Mouse (Mus musculus) embryonic fibroblast, embryonic 13.5 days (primary cell): ENCODE results near the gene Gm21083.
"Not testable (repeated sequence)": the region's sequence is repeated elsewhere in the genome, so short reads cannot be mapped to it uniquely, and the experiment has no call there.

Experiments used
- CTCF ChIP-seq: IDR thresholded peaks from 2 replicates; pipeline ENCODE4 v1.5.1; 2011; ENCODE audit warnings: mild to moderate bottlenecking, control low read depth, low read length, moderate library complexity, borderline replicate concordance; ENCODE audit not compliant: insufficient read depth
- POLR2A ChIP-seq: IDR thresholded peaks from 2 replicates; pipeline ENCODE4 v1.6.1; 2011; ENCODE audit warnings: low read depth, mild to moderate bottlenecking, control low read depth, low read length, moderate library complexity

GRCm38 (mm10) chr5:15630068-15630467 lies 52.9 kb downstream of the Gm21083 start:
- TF ChIP-seq CTCF, POLR2A: not testable (repeated sequence)
